Mouse (Mus musculus) heart, embryonic 11.5 days (tissue): Measurements from ENCODE around the gene Mgl2. TPM values are rescaled to one million over a fixed set of nuclear protein-coding genes. Genes with fewer than 3 reads are reported as not detected.
"Not testable (repeated sequence)": the region's sequence is repeated elsewhere in the genome, so short reads cannot be mapped to it uniquely, and the experiment has no call there.

Experiments used
- ATAC-seq: fragments of 200-750 bp; cut with Nextera tagmentation; replicated peaks from 2 replicates; pipeline ENCODE4 v1.8.0; 2017; ENCODE audit warnings: moderate library complexity; ENCODE audit not compliant: insufficient number of reproducible peaks, low FRiP score, low TSS enrichment
- H3K27ac ChIP-seq: fragments of 300-500 bp; sonication (generic); 2 replicates; pipeline ENCODE4 v1.5.1; 2014; ENCODE audit warnings: mild to moderate bottlenecking, low read depth, low read length
- H3K27me3 ChIP-seq: fragments of 300-500 bp; sonication (generic); 2 replicates; pipeline ENCODE4 v1.6.1; 2014; ENCODE audit warnings: mild to moderate bottlenecking, low read length, mixed read lengths; ENCODE audit not compliant: control insufficient read depth, insufficient read depth
- H3K36me3 ChIP-seq: fragments of 300-500 bp; sonication (generic); 2 replicates; pipeline ENCODE4 v1.6.1; 2014; ENCODE audit warnings: mild to moderate bottlenecking, low read length, moderate library complexity, mixed read lengths; ENCODE audit not compliant: control insufficient read depth, insufficient read depth
- H3K4me1 ChIP-seq: fragments of 300-500 bp; sonication (generic); 2 replicates; pipeline ENCODE4 v1.6.1; 2014; ENCODE audit warnings: low read length; ENCODE audit not compliant: control insufficient read depth, insufficient read depth
- H3K4me2 ChIP-seq: fragments of 300-500 bp; sonication (generic); 2 replicates; pipeline ENCODE4 v1.6.1; 2014; ENCODE audit warnings: mild to moderate bottlenecking, moderate library complexity
- H3K4me3 ChIP-seq: fragments of 300-500 bp; sonication (generic); 2 replicates; pipeline ENCODE4 v1.5.1; 2014; ENCODE audit warnings: low read depth, low read length
- H3K9ac ChIP-seq: fragments of 300-500 bp; sonication (generic); 2 replicates; pipeline ENCODE4 v1.6.1; 2014; ENCODE audit warnings: mild to moderate bottlenecking, low read depth, low read length, moderate library complexity
- H3K9me3 ChIP-seq: fragments of 300-500 bp; sonication (generic); replicated peaks from 2 replicates; pipeline ENCODE4 v1.6.1; 2016; ENCODE audit warnings: low read length; ENCODE audit not compliant: control insufficient read depth
- WGBS: fragments of 180-500 bp; shearing (Covaris S2); extraction: QIAGEN DNeasy Blood & Tissue Kit; methylation state at CpG from one replicate; pipeline ENCODE4 v1.1.7; 2014; ENCODE audit not compliant: insufficient replicate concordance; 5-methylcytosine and 5-hydroxymethylcytosine counted together
- polyA plus RNA-seq: library from polyadenylated mRNA; unstranded; fragments of >200 nt; fragmentation: Nextera tagmentation; extraction: Ambion mirVana; gene quantifications from 2 replicates; pipeline ENCODE4 v1.2.1, GENCODE M21; 2014

The Mgl2 gene
- polyA plus RNA-seq, 1 experiment from 2014 or later = 0.29 TPM

GRCm38 (mm10) chr11:70162336-70162735 lies 32.2 kb downstream of the Mgl2 start:
- WGBS = 63% methylated on average over 3 of the region's 3 CpGs
- H3K4me3 ChIP-seq = no peak overlapping the region

GRCm38 (mm10) chr11:70165972-70166921 lies 36.1 kb downstream of the Mgl2 start:
- Histone ChIP-seq H3K9ac (no peak overlapping the region), H3K27ac (no peak overlapping the region), H3K9me3 (no peaks in the 10 kb centered on the region), H3K4me1 (no peaks in the 10 kb centered on the region), H3K27me3 (no peaks in the 10 kb centered on the region), H3K36me3 (no peaks in the 10 kb centered on the region), H3K4me2 (no peak overlapping the region), H3K4me3 (no peak overlapping the region)
- ATAC-seq = no peak
- 64% methylated on average over 16 of the region's 16 CpGs for WGBS

More at GRCm38 (mm10) chr11:70162336-70162735, 32.2 kb downstream of the Mgl2 start:
- Histone ChIP-seq H3K27ac (no peak overlapping the region), H3K9me3 (no peaks in the 10 kb centered on the region), H3K4me2 (no peak overlapping the region), H3K27me3 (no peaks in the 10 kb centered on the region), H3K36me3 (no peaks in the 10 kb centered on the region), H3K9ac (no peak overlapping the region), H3K4me1 (no peaks in the 10 kb centered on the region)
- no peak for ATAC-seq

- no peak overlapping the region for H3K27ac ChIP-seq
- no peak overlapping the region for H3K9ac ChIP-seq
- no peaks in the 10 kb centered on the region for H3K4me1 ChIP-seq
- no peaks in the 10 kb centered on the region for H3K36me3 ChIP-seq
- no peaks in the 10 kb centered on the region for H3K9me3 ChIP-seq
- H3K4me3 ChIP-seq = no peak overlapping the region
- no peak for ATAC-seq
- no peak overlapping the region for H3K4me2 ChIP-seq
- H3K27me3 ChIP-seq = no peaks in the 10 kb centered on the region
- WGBS = 49% methylated on average over 7 of the region's 7 CpGs
Observed at GRCm38 (mm10) chr11:70168136-70168535, 38.0 kb downstream of the Mgl2 start.

- not testable (repeated sequence) for H3K36me3 ChIP-seq, H3K4me3 ChIP-seq, H3K4me2 ChIP-seq, H3K4me1 ChIP-seq, H3K27ac ChIP-seq, H3K9me3 ChIP-seq, H3K27me3 ChIP-seq, ATAC-seq, H3K9ac ChIP-seq
- WGBS = 87% methylated on average over 7 of the region's 7 CpGs
Observed at GRCm38 (mm10) chr11:70169471-70169870, 39.3 kb downstream of the Mgl2 start.

GRCm38 (mm10) chr11:70170291-70170690 lies 40.2 kb downstream of the Mgl2 start:
- no peak overlapping the region for H3K9ac ChIP-seq
- H3K4me3 ChIP-seq = no peak overlapping the region
- no peaks in the 10 kb centered on the region for H3K4me1 ChIP-seq
- no peaks in the 10 kb centered on the region; the same call in 1 of the 2 replicates for H3K27me3 ChIP-seq
- H3K36me3 ChIP-seq = no peaks in the 10 kb centered on the region
- no peak overlapping the region for H3K4me2 ChIP-seq
- H3K9me3 ChIP-seq = no peaks in the 10 kb centered on the region
- 74% methylated on average over 7 of the region's 7 CpGs for WGBS
- H3K27ac ChIP-seq = no peak overlapping the region
- no peak for ATAC-seq

- Histone ChIP-seq H3K4me2 (no peak overlapping the region), H3K9me3 (no peaks in the 10 kb centered on the region; the same call in 1 of the 2 replicates), H3K36me3 (no peaks in the 10 kb centered on the region), H3K4me3 (no peak overlapping the region), H3K9ac (no peak overlapping the region), H3K4me1 (no peaks in the 10 kb centered on the region), H3K27ac (no peak overlapping the region), H3K27me3 (no peaks in the 10 kb centered on the region; the same call in 1 of the 2 replicates)
- 70% methylated on average over 7 of the region's 7 CpGs for WGBS
- ATAC-seq = no peak
Observed at GRCm38 (mm10) chr11:70171181-70171580, 41.1 kb downstream of the Mgl2 start.

GRCm38 (mm10) chr11:70171847-70172246 lies 41.7 kb downstream of the Mgl2 start:
- no peaks in the 10 kb centered on the region; the same call in 1 of the 2 replicates for H3K27me3 ChIP-seq
- H3K4me3 ChIP-seq = no peak overlapping the region
- no peaks in the 10 kb centered on the region for H3K36me3 ChIP-seq
- WGBS = 48% methylated on average over 3 of the region's 3 CpGs
- H3K9ac ChIP-seq = no peak overlapping the region
- H3K27ac ChIP-seq = no peak overlapping the region
- H3K4me1 ChIP-seq = no peaks in the 10 kb centered on the region
- H3K4me2 ChIP-seq = no peak overlapping the region
- no peaks in the 10 kb centered on the region; the same call in 1 of the 2 replicates for H3K9me3 ChIP-seq
- no peak for ATAC-seq

GRCm38 (mm10) chr11:70172298-70172697 lies 42.2 kb downstream of the Mgl2 start:
- H3K27me3 ChIP-seq = no peaks in the 10 kb centered on the region; the same call in 1 of the 2 replicates
- H3K9ac ChIP-seq = no peak overlapping the region
- H3K4me3 ChIP-seq = no peak overlapping the region
- no peaks in the 10 kb centered on the region; the same call in 1 of the 2 replicates for H3K9me3 ChIP-seq
- H3K27ac ChIP-seq = no peak overlapping the region
- no peaks in the 10 kb centered on the region for H3K4me1 ChIP-seq
- WGBS = 51% methylated on average over 5 of the region's 5 CpGs
- no peak for ATAC-seq
- H3K4me2 ChIP-seq = no peak overlapping the region
- H3K36me3 ChIP-seq = no peaks in the 10 kb centered on the region
